Mouse (Mus musculus): ENCODE results near the gene Rpusd2.

DNA sequence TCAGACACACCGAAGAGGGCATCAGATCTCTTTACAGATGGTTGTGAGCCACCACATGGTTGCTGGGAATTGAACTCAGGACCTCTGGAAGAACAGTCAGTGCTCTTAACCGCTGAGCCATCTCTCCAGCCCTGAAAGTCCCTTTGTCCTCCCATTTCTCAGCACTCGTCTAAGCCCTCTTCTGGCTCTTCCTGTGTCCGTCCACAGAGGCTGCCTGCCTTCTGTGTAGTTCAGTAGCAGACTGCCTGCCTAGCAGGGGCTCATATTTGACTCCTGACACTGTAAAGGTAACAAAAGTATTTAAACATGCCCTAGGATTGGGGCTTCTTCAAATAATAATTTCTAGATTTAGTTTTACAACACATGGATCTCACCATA lies 9.4 kb upstream of the Rpusd2 start:
- no peak for TF ChIP-seq CTCF (conservative IDR thresholded peaks at IDR 0.05; ENCODE audit: low read length)
- no peak for TF ChIP-seq POU5F1 (IDR thresholded peaks at IDR 0.05; ENCODE audit: borderline replicate concordance, low read length)
- TF ChIP-seq NANOG (IDR thresholded peaks at IDR 0.05; ENCODE audit: borderline replicate concordance, low read length), result no peak
